Mouse (Mus musculus) heart, postnatal 0 days (tissue): Measurements from ENCODE around the gene AC134908.4.

Experiments used
- CTCF ChIP-seq: IDR thresholded peaks from 2 replicates; pipeline ENCODE4 v1.5.1; 2016; ENCODE audit warnings: antibody characterized with exemption, control low read depth, low read depth
- EP300 ChIP-seq: IDR thresholded peaks from 2 replicates; pipeline ENCODE4 v1.6.1; 2016; ENCODE audit warnings: antibody characterized with exemption, low read depth

- TF ChIP-seq CTCF (no peak), EP300 (no peak)
Observed at GRCm38 (mm10) chr17:25786781-25787504, 8.5 kb downstream of the AC134908.4 start.
